Mouse (Mus musculus): ENCODE results near the gene Col27a1.

- TF ChIP-seq CHD2 (IDR thresholded peaks at IDR 0.05; ENCODE audit: low read depth, low read length) (no peak), ZC3H11A (IDR thresholded peaks at IDR 0.05; ENCODE audit: borderline replicate concordance, low read depth, low read length) (no peak)
Observed at GRCm38 (mm10) chr4:63370897-63371296, 157.1 kb downstream of the Col27a1 start.
